Mouse (Mus musculus) CD4-positive helper T cell, adult 2 months (primary cell): ENCODE data around the gene Homer3.

Experiments
- DNase-seq: peaks from one replicate; pipeline ENCODE4 v3.0.0-alpha.2; 2012; ENCODE audit warnings: low read depth, missing footprints, low spot score

Homer3 gene

GRCm38 (mm10) chr8:70284421-70284820 lies 1.8 kb downstream of the Homer3 start:
- no peak for DNase-seq

- DNase-seq, result no peak
Observed at GRCm38 (mm10) chr8:70285304-70285703, 2.7 kb downstream of the Homer3 start.

GRCm38 (mm10) chr8:70286737-70287136 lies 4.1 kb downstream of the Homer3 start:
- peak; percentile 28 for DNase-seq

GRCm38 (mm10) chr8:70293988-70294405 lies 11.4 kb downstream of the Homer3 start:
- no peak for DNase-seq

- DNase-seq, result no peak
Observed at GRCm38 (mm10) chr8:70300881-70301280, 18.3 kb downstream of the Homer3 start.

- DNase-seq, result peak; percentile 94
Observed at GRCm38 (mm10) chr8:70302358-70302890, 19.8 kb downstream of the Homer3 start, which contains the start of the genes Ddx49 and Cope. TSS of gene Ddx49 (minus strand) at chr8:70302489. TSS of gene Cope (plus strand) at chr8:70302518.

- DNase-seq, result no peak
Observed at GRCm38 (mm10) chr8:70302901-70303300, 20.3 kb downstream of the Homer3 start.

- DNase-seq, result peak; percentile 32
Observed at GRCm38 (mm10) chr8:70309311-70309710, 26.7 kb downstream of the Homer3 start.

GRCm38 (mm10) chr8:70313399-70313798 lies 30.8 kb downstream of the Homer3 start:
- DNase-seq, result no peak

- DNase-seq, result no peak
Observed at GRCm38 (mm10) chr8:70315624-70316510, 33.2 kb downstream of the Homer3 start, which contains the start of gene Cers1. TSS of gene Cers1 (plus strand) at chr8:70315775.

- DNase-seq, result no peak
Observed at GRCm38 (mm10) chr8:70316511-70317504, 34.2 kb downstream of the Homer3 start.

- DNase-seq, result no peak
Observed at GRCm38 (mm10) chr8:70317872-70318271, 35.2 kb downstream of the Homer3 start.

- DNase-seq, result no peak
Observed at GRCm38 (mm10) chr8:70323716-70324115, 41.1 kb downstream of the Homer3 start.

- DNase-seq, result no peak
Observed at GRCm38 (mm10) chr8:70327512-70327911, 44.9 kb downstream of the Homer3 start.

- no peak for DNase-seq
Observed at GRCm38 (mm10) chr8:70329124-70329834, 46.7 kb downstream of the Homer3 start, which contains the start of gene Gdf1. TSS of gene Gdf1 (plus strand) at chr8:70329817.

- no peak for DNase-seq
Observed at GRCm38 (mm10) chr8:70329835-70330740, 47.5 kb downstream of the Homer3 start.

- DNase-seq, result no peak
Observed at GRCm38 (mm10) chr8:70330741-70331364, 48.2 kb downstream of the Homer3 start.

GRCm38 (mm10) chr8:70331526-70331925 lies 48.9 kb downstream of the Homer3 start:
- DNase-seq, result no peak
